Mouse (Mus musculus) lung, postnatal 0 days (tissue): Measurements from ENCODE around the gene Polrmt.

Experiments used
- CTCF ChIP-seq: IDR thresholded peaks from 2 replicates; pipeline ENCODE4 v1.5.1; 2016; ENCODE audit warnings: antibody characterized with exemption, mild to moderate bottlenecking
- EP300 ChIP-seq: IDR thresholded peaks from 2 replicates; pipeline ENCODE4 v1.6.1; 2016; ENCODE audit warnings: antibody characterized with exemption, mild to moderate bottlenecking, control low read depth

DNA sequence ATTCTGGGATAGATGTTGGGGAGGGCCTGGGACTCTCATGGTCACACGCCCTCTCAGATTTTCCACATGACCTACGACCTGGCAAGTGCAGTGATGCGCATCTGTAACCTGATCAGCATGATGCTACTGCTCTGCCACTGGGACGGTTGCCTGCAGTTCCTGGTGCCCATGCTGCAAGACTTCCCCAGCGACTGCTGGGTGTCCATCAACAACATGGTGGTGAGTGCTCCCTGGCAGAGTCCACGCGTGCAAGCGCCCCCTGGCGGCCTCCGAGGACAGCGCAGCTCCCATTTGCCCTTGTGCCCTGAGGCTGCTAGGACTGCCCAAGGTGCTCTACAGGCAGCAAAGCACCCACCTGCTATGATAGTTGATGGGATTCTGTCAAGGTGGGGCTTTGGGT is 20.3 kb downstream of the Polrmt start:
- TF ChIP-seq CTCF (peak; percentile 77), EP300 (no peak)
